Mouse (Mus musculus) midbrain, postnatal 0 days (tissue): ENCODE data around the gene Cdk14. TPM values are rescaled to one million over a fixed set of nuclear protein-coding genes. Genes with fewer than 3 reads are reported as not detected.

Source experiments
- ATAC-seq: fragments of 200-750 bp; cut with Nextera tagmentation; 2 replicates; pipeline ENCODE4 v1.8.0; 2017; ENCODE audit warnings: moderate number of reproducible peaks, mild to moderate bottlenecking, moderate TSS enrichment, moderate library complexity; ENCODE audit not compliant: low FRiP score
- DNase-seq: peaks from one replicate; pipeline ENCODE4 v3.0.0-alpha.2; 2015; ENCODE audit warnings: low spot score
- H3K27ac ChIP-seq: fragments of 300-500 bp; sonication (generic); 2 replicates; pipeline ENCODE4 v1.5.1; 2014; ENCODE audit warnings: low read depth, mild to moderate bottlenecking, low read length, mixed read lengths
- H3K27me3 ChIP-seq: fragments of 300-500 bp; sonication (generic); 2 replicates; pipeline ENCODE4 v1.6.1; 2014; ENCODE audit warnings: low read length, control low read depth, mixed read lengths; ENCODE audit not compliant: insufficient read depth
- H3K36me3 ChIP-seq: fragments of 300-500 bp; sonication (generic); 2 replicates; pipeline ENCODE4 v1.6.1; 2014; ENCODE audit warnings: low read length, control low read depth, mixed read lengths; ENCODE audit not compliant: insufficient read depth
- H3K4me1 ChIP-seq: fragments of 300-500 bp; sonication (generic); 2 replicates; pipeline ENCODE4 v1.6.1; 2014; ENCODE audit warnings: mild to moderate bottlenecking, control low read depth, antibody characterized with exemption, low read length, mixed read lengths; ENCODE audit not compliant: insufficient read depth
- H3K4me2 ChIP-seq: fragments of 300-500 bp; sonication (generic); 2 replicates; pipeline ENCODE4 v1.6.1; 2014; ENCODE audit warnings: low read depth, mild to moderate bottlenecking, low read length, mixed read lengths; ENCODE audit not compliant: poor library complexity, severe bottlenecking
- H3K4me3 ChIP-seq: fragments of 300-500 bp; sonication (generic); 2 replicates; pipeline ENCODE4 v1.5.1; 2014; ENCODE audit warnings: low read depth, mild to moderate bottlenecking, low read length, moderate library complexity
- H3K9ac ChIP-seq: fragments of 300-500 bp; sonication (generic); replicated peaks from 2 replicates; pipeline ENCODE4 v1.6.1; 2014; ENCODE audit warnings: mild to moderate bottlenecking, low read length, moderate library complexity, mixed read lengths; ENCODE audit not compliant: poor library complexity, severe bottlenecking
- H3K9me3 ChIP-seq: fragments of 300-500 bp; sonication (generic); 2 replicates; pipeline ENCODE4 v1.6.1; 2016; ENCODE audit warnings: low read length, control low read depth
- CTCF ChIP-seq: IDR thresholded peaks from 2 replicates; pipeline ENCODE4 v1.5.1; 2016; ENCODE audit warnings: antibody characterized with exemption, mild to moderate bottlenecking
- WGBS: fragments of 180-500 bp; shearing (Covaris S2); extraction: QIAGEN DNeasy Blood & Tissue Kit; methylation state at CpG from one replicate; pipeline ENCODE4 v1.1.7; 2014; 5-methylcytosine and 5-hydroxymethylcytosine counted together
- polyA plus RNA-seq: library from polyadenylated mRNA; unstranded; fragments of >200 nt; fragmentation: Nextera tagmentation; extraction: Ambion mirVana; gene quantifications from 2 replicates; pipeline ENCODE4 v1.2.1, GENCODE M21; 2015
- total RNA-seq: library from RNA; depleted of rRNA; stranded (reverse); fragments of >200 nt; gene quantifications from 2 replicates; pipeline ENCODE4 v1.2.3, GENCODE M21; 2014

Gene Cdk14
- total and polyA plus RNA-seq, 2 experiments from 2014 or later = 45.6 to 84.4 TPM

GRCm38 (mm10) chr5:5285876-5286275 lies 134.2 kb downstream of the Cdk14 start:
- ATAC-seq = no peak
- Histone ChIP-seq H3K36me3 (no peaks in the 10 kb centered on the region), H3K27me3 (no peaks in the 10 kb centered on the region), H3K4me2 (no peak overlapping the region), H3K9me3 (no peaks in the 10 kb centered on the region), H3K9ac (no peak overlapping the region), H3K4me3 (no peak overlapping the region), H3K27ac (no peak overlapping the region), H3K4me1 (no peaks in the 10 kb centered on the region)
- 97% methylated on average over 3 of the region's 3 CpGs for WGBS
- TF ChIP-seq CTCF = no peak
- no peak for DNase-seq

GRCm38 (mm10) chr5:5284531-5284930 lies 135.6 kb downstream of the Cdk14 start:
- Histone ChIP-seq H3K4me1 (no peaks in the 10 kb centered on the region), H3K4me3 (no peak overlapping the region), H3K36me3 (no peaks in the 10 kb centered on the region), H3K27ac (no peak overlapping the region), H3K9ac (no peak overlapping the region), H3K9me3 (no peaks in the 10 kb centered on the region), H3K4me2 (no peak overlapping the region), H3K27me3 (no peaks in the 10 kb centered on the region)
- DNase-seq (no peak), ATAC-seq (no peak)
- WGBS = 91% methylated on average over 5 of the region's 5 CpGs
- TF ChIP-seq CTCF = no peak

- no peaks in the 10 kb centered on the region for H3K36me3 ChIP-seq
- ATAC-seq = no peak
- H3K27me3 ChIP-seq = no peaks in the 10 kb centered on the region
Measured at GRCm38 (mm10) chr5:5283756-5284430, 136.2 kb downstream of the Cdk14 start.

GRCm38 (mm10) chr5:5282425-5282824 lies 137.7 kb downstream of the Cdk14 start:
- WGBS = 91% methylated on average over 5 of the region's 5 CpGs
- Histone ChIP-seq H3K9ac (no peak overlapping the region), H3K4me3 (no peak overlapping the region), H3K27ac (no peak overlapping the region), H3K36me3 (no peaks in the 10 kb centered on the region), H3K9me3 (no peaks in the 10 kb centered on the region), H3K4me1 (no peaks in the 10 kb centered on the region), H3K4me2 (no peak overlapping the region), H3K27me3 (no peaks in the 10 kb centered on the region)
- TF ChIP-seq CTCF = no peak
- DNase-seq (no peak), ATAC-seq (no peak)

More at GRCm38 (mm10) chr5:5283756-5284430, 136.2 kb downstream of the Cdk14 start:
- DNase-seq = no peak
- Histone ChIP-seq H3K27ac (no peak overlapping the region), H3K9ac (no peak overlapping the region), H3K4me1 (no peaks in the 10 kb centered on the region), H3K4me2 (no peak overlapping the region), H3K4me3 (no peak overlapping the region), H3K9me3 (no peaks in the 10 kb centered on the region)
- no peak for TF ChIP-seq CTCF
- WGBS = 90% methylated on average over 6 of the region's 6 CpGs

GRCm38 (mm10) chr5:5275321-5275720 lies 144.8 kb downstream of the Cdk14 start:
- Histone ChIP-seq H3K4me3 (no peak overlapping the region), H3K4me2 (no peak overlapping the region), H3K27ac (no peak overlapping the region), H3K4me1 (no peaks in the 10 kb centered on the region), H3K27me3 (no peaks in the 10 kb centered on the region), H3K36me3 (no peaks in the 10 kb centered on the region), H3K9me3 (no peaks in the 10 kb centered on the region), H3K9ac (no peak overlapping the region)
- DNase-seq (no peak), ATAC-seq (no peak)
- WGBS = 39% methylated on average over 2 of the region's 2 CpGs
- TF ChIP-seq CTCF = no peak

GRCm38 (mm10) chr5:5274318-5274717 lies 145.8 kb downstream of the Cdk14 start:
- 76% methylated on average over 6 of the region's 6 CpGs for WGBS

More at GRCm38 (mm10) chr5:5274318-5274717, 145.8 kb downstream of the Cdk14 start:
- Histone ChIP-seq H3K27me3 (no peaks in the 10 kb centered on the region), H3K36me3 (no peaks in the 10 kb centered on the region), H3K9ac (no peak overlapping the region), H3K4me1 (no peaks in the 10 kb centered on the region), H3K9me3 (no peaks in the 10 kb centered on the region), H3K4me3 (no peak overlapping the region), H3K4me2 (no peak overlapping the region), H3K27ac (no peak overlapping the region)
- DNase-seq = no peak
- no peak for ATAC-seq
- no peak for TF ChIP-seq CTCF
